Mouse (Mus musculus) adrenal gland, adult 10 weeks (tissue): ENCODE data around the gene Ccdc163. TPM values are rescaled to one million over a fixed set of nuclear protein-coding genes. Genes with fewer than 3 reads are reported as not detected.

Source experiments
- polyA plus RNA-seq: library from polyadenylated mRNA; stranded (reverse); fragments of 350-450 nt; fragmentation: Illumina TruSeq; extraction: RNeasy Lipid Tissue Mini Kit (QIAGEN cat#74804); gene quantifications from one replicate; pipeline ENCODE4 v1.2.3, GENCODE M21; 2014; ENCODE audit warnings: low read depth, low replicate concordance

Ccdc163 gene
- 16.2 TPM for polyA plus RNA-seq

GRCm38 (mm10) chr4:116708201-116708764 is at the start of gene Ccdc163, which contains the start of gene Mmachc:
Gene Ccdc163 (plus strand): TSS chr4:116708509.
Gene Mmachc (minus strand): TSS chr4:116708406.

GRCm38 (mm10) chr4:116685402-116686061 is 22.8 kb upstream of the Ccdc163 start, which contains the start of gene Prdx1:
Gene Prdx1 (plus strand): TSS chr4:116685544.

DNA sequence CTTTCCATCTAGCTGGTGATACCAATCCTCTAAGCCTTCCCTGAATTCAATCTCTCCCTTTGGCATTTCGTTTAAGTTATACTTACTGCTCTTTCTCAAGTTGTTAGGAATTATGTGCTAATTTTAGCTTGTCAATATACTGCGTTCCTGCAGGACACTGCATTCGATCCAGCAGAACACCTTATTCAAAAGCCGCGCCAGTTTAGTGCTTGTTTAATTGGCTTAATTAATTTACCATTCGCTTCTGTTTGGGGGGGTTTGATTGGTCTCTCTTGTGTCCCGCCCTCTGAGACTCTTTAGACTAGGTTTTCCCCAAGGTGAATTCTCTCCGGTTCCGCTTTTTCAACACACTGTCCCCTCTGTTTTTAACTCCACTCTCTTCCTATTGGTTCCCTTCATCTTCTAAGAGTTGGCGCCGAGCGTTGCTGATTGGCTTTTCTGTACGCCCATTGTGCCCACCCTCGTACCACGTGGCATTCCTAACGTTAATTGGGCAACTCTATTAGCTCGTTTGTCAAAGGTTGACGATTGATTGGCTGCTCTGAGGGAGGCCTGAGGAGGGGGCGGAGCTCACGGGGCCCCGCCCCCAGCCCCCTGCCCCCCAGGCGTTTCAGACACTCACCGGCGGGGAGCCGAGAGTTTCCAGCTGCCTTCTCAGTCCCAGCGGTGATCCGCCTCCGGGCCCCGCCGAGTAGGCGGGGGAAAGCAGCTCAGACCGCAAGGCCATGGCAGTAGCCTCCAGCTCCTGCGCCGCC is 12.2 kb downstream of the Ccdc163 start, which contains the start of gene Tesk2:
Tesk2 (plus strand) TSS at position 606 of the 755 bp plus-strand sequence.

Other genes starting within 250 kb of the Ccdc163 start
- 19.0 TPM for gene Mast2, start 244.3 kb upstream of the Ccdc163 start, polyA plus RNA-seq
- 25.8 TPM for gene Ipp, start 201.0 kb upstream of the Ccdc163 start, polyA plus RNA-seq
- gene Tmem69, start 152.6 kb upstream of the Ccdc163 start, polyA plus RNA-seq: 120 TPM
- 83.8 TPM for gene Gpbp1l1, start 150.9 kb upstream of the Ccdc163 start, polyA plus RNA-seq
- 4.5 TPM for gene Ccdc17, start 111.9 kb upstream of the Ccdc163 start, polyA plus RNA-seq
- gene Nasp, start 80.6 kb upstream of the Ccdc163 start, polyA plus RNA-seq: 69.5 TPM
- gene Akr1a1, start 56.8 kb upstream of the Ccdc163 start, polyA plus RNA-seq: 960 TPM
- 4,921 TPM for gene Prdx1, start 23.0 kb upstream of the Ccdc163 start, polyA plus RNA-seq
- 57.8 TPM for gene Mmachc, start 103 bp upstream of the Ccdc163 start, polyA plus RNA-seq
- gene Tesk2, start 12.4 kb downstream of the Ccdc163 start, polyA plus RNA-seq: 2.0 TPM
- 5.2 TPM for gene Toe1, start 99.1 kb downstream of the Ccdc163 start, polyA plus RNA-seq
- not detected for gene Mutyh, start 99.2 kb downstream of the Ccdc163 start, polyA plus RNA-seq
- not detected for gene Hpdl, start 113.2 kb downstream of the Ccdc163 start, polyA plus RNA-seq
- 3.1 TPM for gene Zswim5, start 168.9 kb downstream of the Ccdc163 start, polyA plus RNA-seq